Comparison of ENCODE assay signal across 11 mouse cellular contexts in the genomic region with DNA sequence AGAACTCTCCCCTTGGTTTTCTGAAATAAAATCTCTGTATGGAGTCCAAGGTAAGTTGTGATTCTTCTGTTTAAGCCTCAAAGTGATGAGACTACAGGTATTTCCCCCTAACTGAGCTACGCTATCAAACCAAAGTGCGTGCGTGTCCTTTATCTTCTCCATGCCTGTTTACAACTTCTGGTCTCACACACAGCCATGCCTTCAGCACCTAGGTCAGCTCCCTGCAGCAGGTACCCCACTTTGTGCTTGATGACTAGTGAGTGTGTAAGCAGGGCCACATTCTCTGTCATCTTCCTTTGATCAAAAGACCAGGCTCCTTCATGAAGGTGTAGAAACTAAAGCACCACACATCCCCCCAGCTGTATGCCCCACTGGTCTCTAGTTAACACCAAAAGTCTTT. TPM values are rescaled to one million over a fixed set of nuclear protein-coding genes. Genes with fewer than 3 reads are reported as not detected.
DNase-seq lines count a peak whose midpoint lies in the region; ATAC-seq lines count a peak whose summit lies in the region.
"Had no signal": no experiment of that assay in that cellular context is flagged by ENCODE, and none has a peak within 500 bp of the region (broad histone marks: within the 10 kb centered on the region; RNA-seq: fewer than 3 reads in every experiment).

No protein-coding gene starts in this region.

- H3K4me2 ChIP-seq in hindbrain, embryonic 11.5 days (replicated peaks; ENCODE audit: low read depth, low read length), result no peak overlapping the region
- H3K4me2 ChIP-seq in hindbrain, embryonic 14.5 days (replicated peaks), result no peak overlapping the region
- H3K4me2 ChIP-seq in limb, embryonic 11.5 days (ENCODE audit: low read depth, severe bottlenecking), result no peak overlapping the region
- no peak overlapping the region for H3K4me2 ChIP-seq in midbrain, embryonic 14.5 days (ENCODE audit: low read length)
- H3K4me2 ChIP-seq in midbrain, embryonic 16.5 days (ENCODE audit: low read length), result no peak overlapping the region
- H3K4me2 ChIP-seq: neural tube, embryonic 15.5 days; stomach, embryonic 15.5 days had no signal

- 55% methylated on average over 3 of the region's 3 CpGs for WGBS in hindbrain, embryonic 11.5 days
- WGBS in hindbrain, embryonic 14.5 days, result 66% methylated on average over 3 of the region's 3 CpGs
- 46% methylated on average over 3 of the region's 3 CpGs for WGBS in limb, embryonic 11.5 days
- WGBS in midbrain, embryonic 14.5 days, result 55% methylated on average over 3 of the region's 3 CpGs
- 60% methylated on average over 3 of the region's 3 CpGs for WGBS in midbrain, embryonic 16.5 days

- H3K4me1 ChIP-seq in hindbrain, embryonic 11.5 days (replicated peaks; ENCODE audit: control insufficient read depth, insufficient read depth, low read length), result no peaks in the 10 kb centered on the region
- 0 out of 2 replicates have a peak, but pooled peaks cover under 1% of the 10 kb centered on the region for H3K4me1 ChIP-seq in hindbrain, embryonic 14.5 days (replicated peaks; ENCODE audit: control insufficient read depth, insufficient read depth, low read length)
- H3K4me1 ChIP-seq in limb, embryonic 11.5 days (ENCODE audit: control insufficient read depth, insufficient read depth, low read length), result no peaks in the 10 kb centered on the region
- no peaks in the 10 kb centered on the region for H3K4me1 ChIP-seq in midbrain, embryonic 14.5 days (ENCODE audit: control insufficient read depth, insufficient read depth, low read length)
- H3K4me1 ChIP-seq in midbrain, embryonic 16.5 days (ENCODE audit: control insufficient read depth, insufficient read depth, low read length), result no peaks in the 10 kb centered on the region
- H3K4me1 ChIP-seq: stomach, embryonic 15.5 days had no signal

- no peak overlapping the region for H3K4me3 ChIP-seq in hindbrain, embryonic 11.5 days (ENCODE audit: low read depth, low read length)
- no peak overlapping the region for H3K4me3 ChIP-seq in hindbrain, embryonic 14.5 days (replicated peaks; ENCODE audit: low read length)
- no peak overlapping the region for H3K4me3 ChIP-seq in limb, embryonic 11.5 days (ENCODE audit: low read depth, low read length)
- H3K4me3 ChIP-seq in midbrain, embryonic 14.5 days (replicated peaks; ENCODE audit: low read depth, low read length), result no peak overlapping the region
- H3K4me3 ChIP-seq in midbrain, embryonic 16.5 days (ENCODE audit: low read depth, low read length), result no peak overlapping the region
- H3K4me3 ChIP-seq: neural tube, embryonic 15.5 days; stomach, embryonic 15.5 days had no signal

- peak; percentile 32 for DNase-seq in hindbrain, embryonic 11.5 days (ENCODE audit: low spot score)
- DNase-seq in hindbrain, embryonic 14.5 days (ENCODE audit: low spot score), result no peak
- DNase-seq in urinary bladder, postnatal 25 days (ENCODE audit: low spot score), result peak; percentile 16
- no peak for DNase-seq in urinary bladder, postnatal 10 days (ENCODE audit: low spot score)
- peak; percentile 83 for DNase-seq in limb, embryonic 11.5 days (ENCODE audit: low spot score)
- DNase-seq in midbrain, embryonic 14.5 days, result no peak
- DNase-seq in c-Kit-positive CD71-positive TER-119-positive erythroid progenitor cells, embryonic 14.5 days (ENCODE audit: low spot score), result no peak
- DNase-seq: heart, adult 18-20 months had no signal

- no peak overlapping the region for H3K27ac ChIP-seq in hindbrain, embryonic 11.5 days (ENCODE audit: low read depth, low read length)
- H3K27ac ChIP-seq in hindbrain, embryonic 14.5 days, result no peak overlapping the region
- H3K27ac ChIP-seq in limb, embryonic 11.5 days (replicated peaks; ENCODE audit: low read depth, low read length), result no peak overlapping the region
- no peak overlapping the region for H3K27ac ChIP-seq in midbrain, embryonic 14.5 days (replicated peaks; ENCODE audit: low read depth, low read length)
- H3K27ac ChIP-seq in midbrain, embryonic 16.5 days (ENCODE audit: low read length), result no peak overlapping the region
- H3K27ac ChIP-seq: neural tube, embryonic 15.5 days; stomach, embryonic 15.5 days had no signal

- H3K27me3 ChIP-seq in hindbrain, embryonic 11.5 days (ENCODE audit: control insufficient read depth, insufficient read depth, low read length), result no peaks in the 10 kb centered on the region
- no peaks in the 10 kb centered on the region for H3K27me3 ChIP-seq in hindbrain, embryonic 14.5 days (ENCODE audit: control insufficient read depth, insufficient read depth, low read length)
- H3K27me3 ChIP-seq in limb, embryonic 11.5 days (ENCODE audit: control insufficient read depth, insufficient read depth, low read length), result no peaks in the 10 kb centered on the region
- no peaks in the 10 kb centered on the region for H3K27me3 ChIP-seq in midbrain, embryonic 14.5 days (ENCODE audit: control insufficient read depth, insufficient read depth, low read length)
- no peaks in the 10 kb centered on the region for H3K27me3 ChIP-seq in midbrain, embryonic 16.5 days (ENCODE audit: control insufficient read depth, insufficient read depth, low read depth, low read length)
- H3K27me3 ChIP-seq: neural tube, embryonic 15.5 days; stomach, embryonic 15.5 days had no signal

- ATAC-seq in hindbrain, embryonic 11.5 days (ENCODE audit: low FRiP score), result no peak
- no peak for ATAC-seq in hindbrain, embryonic 14.5 days (ENCODE audit: low FRiP score)
- ATAC-seq in limb, embryonic 11.5 days (ENCODE audit: insufficient number of reproducible peaks, low FRiP score, low TSS enrichment, low read depth), result no peak
- no peak for ATAC-seq in midbrain, embryonic 14.5 days (ENCODE audit: low FRiP score, low TSS enrichment)
- ATAC-seq in midbrain, embryonic 16.5 days, result no peak

- H3K9me3 ChIP-seq in hindbrain, embryonic 11.5 days (ENCODE audit: control insufficient read depth, low read length), result no peaks in the 10 kb centered on the region
- H3K9me3 ChIP-seq in hindbrain, embryonic 14.5 days (ENCODE audit: control insufficient read depth, low read length), result no peaks in the 10 kb centered on the region
- H3K9me3 ChIP-seq in limb, embryonic 11.5 days (ENCODE audit: control insufficient read depth, low read length), result no peaks in the 10 kb centered on the region
- H3K9me3 ChIP-seq in midbrain, embryonic 14.5 days (ENCODE audit: control insufficient read depth, low read length), result no peaks in the 10 kb centered on the region
- no peaks in the 10 kb centered on the region for H3K9me3 ChIP-seq in midbrain, embryonic 16.5 days (replicated peaks; ENCODE audit: control insufficient read depth, low read length, poor library complexity, severe bottlenecking)
- H3K9me3 ChIP-seq: neural tube, embryonic 15.5 days; stomach, embryonic 15.5 days had no signal

- no peaks in the 10 kb centered on the region for H3K36me3 ChIP-seq in hindbrain, embryonic 11.5 days (ENCODE audit: control insufficient read depth, insufficient read depth, low read length)
- no peaks in the 10 kb centered on the region for H3K36me3 ChIP-seq in hindbrain, embryonic 14.5 days (replicated peaks; ENCODE audit: control insufficient read depth, insufficient read depth)
- no peaks in the 10 kb centered on the region for H3K36me3 ChIP-seq in limb, embryonic 11.5 days (ENCODE audit: control insufficient read depth, insufficient read depth, low read length)
- H3K36me3 ChIP-seq in midbrain, embryonic 14.5 days (ENCODE audit: control insufficient read depth, insufficient read depth, low read length), result no peaks in the 10 kb centered on the region
- H3K36me3 ChIP-seq in midbrain, embryonic 16.5 days (ENCODE audit: control insufficient read depth, insufficient read depth, low read length), result no peaks in the 10 kb centered on the region
- H3K36me3 ChIP-seq: neural tube, embryonic 15.5 days; stomach, embryonic 15.5 days had no signal

- H3K9ac ChIP-seq in hindbrain, embryonic 11.5 days (ENCODE audit: low read depth, low read length), result no peak overlapping the region
- H3K9ac ChIP-seq in hindbrain, embryonic 14.5 days, result no peak overlapping the region
- H3K9ac ChIP-seq in limb, embryonic 11.5 days (ENCODE audit: low read length), result no peak overlapping the region
- no peak overlapping the region for H3K9ac ChIP-seq in midbrain, embryonic 14.5 days (replicated peaks; ENCODE audit: low read length)
- no peak overlapping the region for H3K9ac ChIP-seq in midbrain, embryonic 16.5 days (ENCODE audit: low read depth, low read length)
- H3K9ac ChIP-seq: neural tube, embryonic 15.5 days; stomach, embryonic 15.5 days had no signal

RNA-seq across cellular contexts. Expression of gene Nsmce3, which starts 22.0 kb away (rescaled TPM):
- 12.3 and 12.8 TPM in 2 replicates for polyA plus RNA-seq in hindbrain, embryonic 11.5 days (2014; fragmentation: Nextera tagmentation; extraction: Ambion mirVana)
- 11.7 and 12.2 TPM in 2 replicates for polyA plus RNA-seq in hindbrain, embryonic 14.5 days (2014; fragmentation: Nextera tagmentation; extraction: Ambion mirVana)
- 11.3 and 11.6 TPM in 2 replicates for polyA plus RNA-seq in limb, embryonic 11.5 days (2014; fragmentation: Nextera tagmentation; extraction: Ambion mirVana)
- polyA plus RNA-seq in midbrain, embryonic 14.5 days (2014; fragmentation: Nextera tagmentation; extraction: Ambion mirVana), result 10.7 and 12.3 TPM in 2 replicates
- polyA plus RNA-seq in midbrain, embryonic 16.5 days (2015; fragmentation: Nextera tagmentation; extraction: Ambion mirVana), result 10.3 and 11.5 TPM in 2 replicates

Comparison
In these comparisons a context has a peak if more than half of its experiments do, and no peak if none do; other contexts are left out.
1. DNase-seq: peak in hindbrain, embryonic 11.5 days (single experiment), urinary bladder, postnatal 25 days (single experiment) and limb, embryonic 11.5 days (single experiment); none in hindbrain, embryonic 14.5 days (single experiment), urinary bladder, postnatal 10 days (single experiment), midbrain, embryonic 14.5 days (single experiment) and c-Kit-positive CD71-positive TER-119-positive erythroid progenitor cells, embryonic 14.5 days (single experiment).